Mouse (Mus musculus) megakaryocyte, embryonic 14.5 days (primary cell): ENCODE results near the gene Tulp2. TPM values are rescaled to one million over a fixed set of nuclear protein-coding genes. Genes with fewer than 3 reads are reported as not detected.
"Not testable (repeated sequence)": the region's sequence is repeated elsewhere in the genome, so short reads cannot be mapped to it uniquely, and the experiment has no call there.

ENCODE experiments used
- H3K27me3 ChIP-seq: replicated peaks from 2 replicates; pipeline ENCODE3; 2012; ENCODE audit warnings: inconsistent platforms
- H3K36me3 ChIP-seq: replicated peaks from 2 replicates; pipeline ENCODE3; 2012; ENCODE audit warnings: low read length, inconsistent platforms, mixed read lengths
- H3K4me1 ChIP-seq: 2 replicates; pipeline ENCODE4 v1.6.1; 2012; ENCODE audit warnings: inconsistent platforms
- H3K4me3 ChIP-seq: replicated peaks from 2 replicates; pipeline ENCODE3; 2012; ENCODE audit warnings: moderate library complexity, mild to moderate bottlenecking, inconsistent platforms
- H3K9me3 ChIP-seq: 2 replicates; pipeline ENCODE4 v1.6.1; 2012; ENCODE audit warnings: inconsistent platforms
- FLI1 ChIP-seq: IDR thresholded peaks from 2 replicates; pipeline ENCODE4 v1.6.1; 2012; ENCODE audit warnings: low read length, inconsistent platforms, mixed read lengths
- GATA1 ChIP-seq: IDR thresholded peaks from 3 replicates; pipeline ENCODE4 v1.6.1; 2012; ENCODE audit warnings: mixed read lengths, low read length, inconsistent platforms, borderline replicate concordance
- polyA plus RNA-seq: library from polyadenylated mRNA; stranded (reverse); fragments of >175 nt; gene quantifications from 2 replicates; pipeline ENCODE4 v1.2.3, GENCODE M21; 2012; ENCODE audit warnings: low replicate concordance; ENCODE audit not compliant: insufficient read depth

Tulp2 gene
- polyA plus RNA-seq, 1 experiment = not detected

DNA sequence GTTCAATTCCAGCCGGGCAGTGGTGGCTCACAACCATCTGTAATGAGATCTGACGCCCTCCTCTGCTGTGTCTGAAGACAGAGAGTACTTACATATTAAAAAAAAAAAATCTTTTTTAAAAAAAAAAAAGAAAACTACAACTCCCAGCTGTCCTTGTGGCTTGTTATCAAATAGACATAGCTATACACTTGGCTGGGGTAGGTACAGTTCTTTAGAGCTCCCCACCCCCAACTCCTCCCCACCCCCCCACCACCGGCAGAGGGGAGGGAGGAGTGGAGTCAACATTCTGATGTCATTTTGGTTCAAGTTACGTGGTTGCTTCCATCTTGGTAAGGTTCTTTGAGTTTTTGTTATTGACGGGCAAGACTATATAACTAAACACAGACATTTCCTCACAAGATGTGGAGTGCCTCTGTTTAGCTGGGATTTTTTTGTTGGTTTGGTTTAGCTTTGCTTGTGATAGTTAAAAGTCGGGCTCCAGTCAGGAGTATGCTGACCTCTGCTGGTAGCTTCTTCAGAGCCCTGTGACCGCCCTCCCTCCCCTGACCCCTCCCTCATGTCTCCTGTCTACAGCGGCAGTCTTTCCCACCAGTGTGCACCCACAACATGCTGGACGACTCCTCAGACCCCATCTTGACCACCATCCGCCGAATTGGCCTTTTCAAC, 34.2 kb upstream of the Tulp2 start:
- no peaks in the 10 kb centered on the region for H3K27me3 ChIP-seq
- TF ChIP-seq GATA1 (no peak), FLI1 (no peak)
- no peak overlapping the region for H3K4me3 ChIP-seq
- no peaks in the 10 kb centered on the region for H3K9me3 ChIP-seq
- peaks cover 77% of the 10 kb centered on the region for H3K36me3 ChIP-seq
- H3K4me1 ChIP-seq = peaks cover 15% of the 10 kb centered on the region

GRCm38 (mm10) chr7:45449974-45450373, 31.7 kb upstream of the Tulp2 start:
- Histone ChIP-seq H3K9me3 (no peaks in the 10 kb centered on the region), H3K27me3 (no peaks in the 10 kb centered on the region), H3K4me1 (peaks cover 19% of the 10 kb centered on the region), H3K4me3 (no peak overlapping the region), H3K36me3 (peaks cover 75% of the 10 kb centered on the region)
- TF ChIP-seq GATA1 (no peak), FLI1 (no peak)

DNA sequence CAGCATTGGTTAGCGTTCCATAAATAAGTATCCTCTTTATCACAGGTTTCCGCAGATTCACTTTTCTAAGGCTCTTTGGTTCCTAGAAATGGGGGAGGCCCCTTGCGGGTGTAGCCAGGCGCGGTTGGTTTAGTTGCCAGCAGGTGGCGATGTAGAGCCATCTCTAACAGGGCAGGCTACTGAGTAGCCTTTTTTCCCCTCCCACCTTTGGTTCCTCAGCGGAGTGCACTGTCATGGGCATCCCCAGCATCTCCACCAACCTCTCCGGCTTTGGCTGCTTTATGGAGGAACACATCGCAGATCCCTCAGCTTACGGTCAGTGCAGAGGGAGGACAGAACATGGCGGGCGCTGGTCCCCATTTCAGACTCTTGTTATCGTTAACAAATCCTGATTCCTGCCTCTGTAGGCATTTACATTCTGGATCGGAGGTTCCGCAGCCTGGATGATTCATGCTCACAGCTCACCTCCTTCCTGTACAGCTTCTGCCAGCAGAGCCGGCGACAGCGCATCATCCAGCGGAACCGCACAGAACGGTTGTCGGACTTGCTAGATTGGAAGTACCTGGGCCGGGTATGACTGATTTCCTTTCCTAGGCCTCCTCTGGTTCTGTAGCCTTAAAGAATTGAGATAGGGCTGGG, 30.2 kb upstream of the Tulp2 start:
- peaks cover 26% of the 10 kb centered on the region for H3K4me1 ChIP-seq
- H3K27me3 ChIP-seq = no peaks in the 10 kb centered on the region
- no peaks in the 10 kb centered on the region for H3K9me3 ChIP-seq
- TF ChIP-seq FLI1 = no peak
- TF ChIP-seq GATA1 = no peak
- peak overlapping the region; percentile 70 for H3K4me3 ChIP-seq
- peaks cover 78% of the 10 kb centered on the region for H3K36me3 ChIP-seq

GRCm38 (mm10) chr7:45454971-45455370, 26.7 kb upstream of the Tulp2 start:
- H3K36me3 ChIP-seq = peaks cover 77% of the 10 kb centered on the region
- H3K27me3 ChIP-seq = no peaks in the 10 kb centered on the region
- peaks cover 34% of the 10 kb centered on the region for H3K4me1 ChIP-seq
- no peaks in the 10 kb centered on the region for H3K9me3 ChIP-seq
- H3K4me3 ChIP-seq = peak overlapping the region; percentile 59
- TF ChIP-seq FLI1 (no peak), GATA1 (no peak)

DNA sequence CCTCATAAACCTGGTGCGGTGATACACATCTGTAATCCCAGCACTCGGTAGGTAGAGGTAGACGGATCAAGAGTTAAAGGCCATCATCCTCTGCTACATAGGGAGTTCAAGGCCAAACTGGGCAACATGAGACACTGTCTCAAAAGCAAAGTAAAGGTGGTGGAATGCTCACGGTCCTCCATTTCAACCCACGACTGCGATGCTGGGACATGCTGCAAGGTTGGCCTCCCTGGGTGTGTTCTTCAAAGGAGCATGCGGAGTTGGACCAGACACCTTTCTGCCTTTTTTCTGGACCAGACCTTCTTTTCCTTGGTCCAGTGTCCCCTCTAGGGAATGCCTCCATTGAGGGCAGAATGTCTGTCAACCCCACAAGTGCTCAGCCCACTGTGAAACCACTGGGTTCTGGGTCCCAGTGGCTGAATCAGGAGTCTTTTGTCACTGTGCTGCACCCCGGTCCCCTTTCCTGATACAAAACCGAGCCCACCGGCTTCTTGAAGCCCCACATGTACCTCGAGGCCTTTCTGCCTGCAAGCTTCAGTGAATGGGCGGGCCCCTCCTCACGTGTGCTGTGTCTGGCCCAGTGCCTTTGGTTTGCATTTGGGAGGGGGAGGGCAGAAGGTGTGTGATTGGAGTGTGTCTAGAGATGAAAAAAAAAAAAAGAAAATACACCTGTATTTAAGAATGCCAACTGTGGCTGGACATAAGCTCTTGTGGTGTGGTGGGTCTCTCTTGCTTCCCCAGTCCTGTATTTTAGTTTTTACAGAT, 25.6 kb upstream of the Tulp2 start:
- H3K9me3 ChIP-seq = no peaks in the 10 kb centered on the region
- no peak for TF ChIP-seq GATA1
- TF ChIP-seq FLI1 = no peak
- peaks cover 83% of the 10 kb centered on the region for H3K36me3 ChIP-seq
- peak overlapping the region; percentile 92 for H3K4me3 ChIP-seq
- H3K4me1 ChIP-seq = peaks cover 43% of the 10 kb centered on the region
- no peaks in the 10 kb centered on the region for H3K27me3 ChIP-seq

DNA sequence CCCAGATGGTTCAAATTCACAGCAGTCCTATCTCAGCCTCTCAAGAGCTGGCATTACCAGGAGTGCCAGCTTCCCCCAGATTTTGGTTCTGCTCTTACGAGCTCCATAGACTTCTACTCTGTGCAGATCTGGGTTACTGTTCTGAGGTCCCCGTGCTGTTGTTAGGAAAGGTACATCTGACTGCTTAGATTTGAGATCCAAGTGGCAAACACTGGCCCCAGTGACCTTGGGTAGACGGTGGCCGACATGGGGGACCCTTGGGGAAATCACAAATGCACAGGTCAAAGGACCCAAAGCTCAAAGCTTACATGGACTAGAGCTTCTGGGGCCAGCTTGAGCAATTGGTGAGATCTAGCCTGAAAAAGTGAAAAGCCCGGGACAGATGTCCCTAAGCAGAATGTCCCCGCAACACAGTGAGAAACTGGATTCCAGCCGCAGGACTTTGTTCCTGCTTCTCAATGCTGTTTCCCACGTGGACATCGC, 24.9 kb upstream of the Tulp2 start:
- H3K9me3 ChIP-seq = no peaks in the 10 kb centered on the region
- H3K4me3 ChIP-seq = peak overlapping the region; percentile 92
- no peaks in the 10 kb centered on the region for H3K27me3 ChIP-seq
- no peak for TF ChIP-seq GATA1
- TF ChIP-seq FLI1 = no peak
- peaks cover 43% of the 10 kb centered on the region for H3K4me1 ChIP-seq
- H3K36me3 ChIP-seq = peaks cover 84% of the 10 kb centered on the region

- H3K27me3 ChIP-seq = no peaks in the 10 kb centered on the region
- peak overlapping the region; percentile 92 for H3K4me3 ChIP-seq
- no peaks in the 10 kb centered on the region for H3K9me3 ChIP-seq
- H3K4me1 ChIP-seq = peaks cover 47% of the 10 kb centered on the region
- no peak for TF ChIP-seq GATA1
- TF ChIP-seq FLI1 = no peak
- peaks cover 84% of the 10 kb centered on the region for H3K36me3 ChIP-seq
Observed at GRCm38 (mm10) chr7:45457204-45458060, 24.2 kb upstream of the Tulp2 start.

GRCm38 (mm10) chr7:45458748-45459563, 22.7 kb upstream of the Tulp2 start:
- Histone ChIP-seq H3K4me1 (peaks cover 62% of the 10 kb centered on the region), H3K9me3 (no peaks in the 10 kb centered on the region), H3K4me3 (peak overlapping the region; percentile 99), H3K36me3 (peaks cover 86% of the 10 kb centered on the region), H3K27me3 (no peaks in the 10 kb centered on the region)
- TF ChIP-seq GATA1 (no peak), FLI1 (no peak)

DNA sequence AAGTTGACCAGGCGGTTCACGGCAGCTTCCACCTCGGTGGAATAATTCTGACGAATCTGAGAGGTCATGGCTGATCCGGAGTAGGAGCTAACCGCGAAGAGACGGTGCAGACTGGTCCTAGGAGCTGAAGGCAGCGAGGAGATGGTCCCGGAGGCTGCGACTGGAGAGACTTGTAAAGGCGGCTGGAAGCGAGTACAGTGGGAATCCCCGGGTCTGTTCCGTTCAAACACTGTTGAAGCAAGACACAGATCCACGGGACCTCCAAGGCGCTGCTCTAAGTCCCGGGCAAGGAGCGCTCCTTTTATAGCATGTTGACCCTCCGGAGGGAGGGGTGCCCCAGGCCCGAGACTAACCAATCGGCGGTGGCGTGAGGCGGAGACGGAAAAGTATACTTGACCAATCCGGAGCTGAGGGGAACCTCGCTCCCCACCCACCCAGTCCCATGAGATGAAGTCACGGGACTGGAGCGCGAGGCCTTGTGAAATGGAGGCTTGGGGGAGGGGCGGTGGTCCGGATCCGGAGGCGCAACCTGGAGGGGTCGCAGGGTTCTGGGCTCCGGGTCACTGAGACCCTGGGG, 22.0 kb upstream of the Tulp2 start, which contains the start of gene Ftl1:
Gene Ftl1 (minus strand): TSS at position 321 of the 577 bp plus-strand sequence.
- Histone ChIP-seq H3K4me3 (peak within 1 kb of the TSS; percentile 99), H3K36me3 (peaks cover 85% of the 10 kb centered on the region), H3K4me1 (peaks cover 68% of the 10 kb centered on the region)
- H3K27me3 ChIP-seq, H3K9me3 ChIP-seq: not testable (repeated sequence)
